Mouse (Mus musculus): ENCODE results near the gene Gm18336.
"Not testable (repeated sequence)": the region's sequence is repeated elsewhere in the genome, so short reads cannot be mapped to it uniquely, and the experiment has no call there.

Gm18336 gene

GRCm38 (mm10) chrX:73398636-73399035 is at the start of gene Gm18336:
Gene Gm18336, minus strand, starts transcription at chrX:73398736.
- not testable (repeated sequence) for DNase-seq

DNA sequence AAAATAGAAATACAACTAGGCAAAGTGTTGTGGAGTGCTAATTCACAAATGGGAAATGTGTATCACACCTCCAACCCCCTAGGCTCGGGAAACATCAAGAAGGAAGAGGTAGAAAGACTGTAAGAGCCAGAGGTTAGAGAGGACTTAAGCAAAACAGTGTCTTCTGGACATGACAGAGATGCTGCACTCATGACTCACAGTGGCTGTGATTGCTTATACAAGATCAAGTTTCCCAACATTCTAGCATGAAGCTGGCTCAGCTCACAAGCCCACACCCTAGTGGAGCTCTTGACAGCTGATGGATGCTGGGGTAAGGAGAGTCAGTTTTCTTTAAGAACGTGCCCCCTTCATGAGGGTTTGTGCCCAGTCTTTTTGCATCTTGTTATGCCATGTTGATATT is 42.9 kb upstream of the Gm18336 start:
- DNase-seq: no peak

DNA sequence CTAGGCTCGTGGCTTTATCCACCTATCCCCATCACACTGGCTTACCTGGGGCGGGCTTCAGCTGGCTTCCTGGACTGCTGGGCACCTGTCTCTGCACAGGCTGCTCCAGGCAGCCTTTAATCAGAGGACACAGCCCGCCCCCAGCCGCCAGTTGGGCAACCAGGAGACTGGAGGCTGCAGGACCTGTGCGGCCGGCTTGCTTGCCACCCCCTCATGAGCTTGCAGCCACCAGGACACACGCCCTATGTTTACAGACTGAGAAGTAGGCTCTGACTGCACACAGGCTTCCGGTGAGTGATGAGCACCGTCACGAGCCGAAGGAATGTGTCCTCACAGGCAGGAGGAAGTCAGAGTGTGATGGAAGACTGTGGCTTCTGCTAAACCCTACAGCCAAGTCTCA is 36.7 kb upstream of the Gm18336 start, which contains the start of gene Trex2:
Gene Trex2 (minus strand): TSS at position 93 of the 400 bp plus-strand sequence.
- no peak for DNase-seq

- DNase-seq: no peak
Measured at GRCm38 (mm10) chrX:73432850-73433249, 34.3 kb upstream of the Gm18336 start.

DNA sequence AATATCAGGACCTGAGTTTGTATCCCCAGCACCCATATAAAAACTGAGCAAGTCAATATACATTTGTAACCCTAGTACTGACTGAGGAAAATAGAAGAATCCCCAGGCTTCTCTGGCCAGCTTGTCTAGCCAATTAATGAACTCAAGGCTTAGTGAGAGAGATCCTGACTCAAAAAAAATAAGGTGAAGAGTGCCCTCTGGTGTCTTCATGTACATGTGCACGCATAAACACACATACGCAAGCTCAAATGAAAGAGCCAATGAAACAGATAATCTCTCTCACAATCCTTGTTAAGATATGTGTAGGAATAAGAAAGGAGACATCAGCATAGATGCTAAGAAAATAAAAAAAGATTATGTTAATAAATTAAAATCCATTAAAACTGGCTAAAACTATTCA is 31.5 kb upstream of the Gm18336 start:
- DNase-seq: no peak

GRCm38 (mm10) chrX:73412767-73413166 is 14.2 kb upstream of the Gm18336 start:
- DNase-seq: no peak

GRCm38 (mm10) chrX:73410880-73411517 is 12.5 kb upstream of the Gm18336 start, which contains the start of gene Zfp92:
Gene Zfp92, plus strand, starts transcription at chrX:73411096.
- DNase-seq: no peak

GRCm38 (mm10) chrX:73401616-73402015 is 3.1 kb upstream of the Gm18336 start:
- no peak for DNase-seq

- DNase-seq: no peak
Measured at GRCm38 (mm10) chrX:73400951-73401350, 2.4 kb upstream of the Gm18336 start.

DNA sequence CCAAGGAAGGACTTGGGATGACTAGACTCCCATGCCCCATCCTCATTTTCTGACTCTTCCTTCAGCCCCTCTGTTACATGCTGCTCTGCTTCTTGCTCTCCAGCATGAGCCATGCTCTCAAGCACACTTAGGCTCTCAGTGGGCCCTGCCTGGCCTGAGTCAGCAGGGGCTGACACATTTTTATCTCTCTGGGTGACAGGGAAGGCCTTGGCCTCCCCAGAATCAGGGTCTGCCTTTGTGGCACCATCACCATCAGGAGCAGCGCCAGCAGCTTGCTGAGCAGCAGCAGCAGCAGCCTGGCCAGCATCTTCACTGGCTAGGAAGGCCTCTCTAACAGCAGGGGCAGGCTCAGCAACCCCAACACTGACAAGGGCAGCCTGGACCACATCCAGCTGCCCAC is 2.1 kb downstream of the Gm18336 start:
- no peak for DNase-seq

GRCm38 (mm10) chrX:73391481-73391880 is 7.1 kb downstream of the Gm18336 start:
- no peak for DNase-seq

GRCm38 (mm10) chrX:73384924-73385323 is 13.6 kb downstream of the Gm18336 start:
- no peak for DNase-seq

DNA sequence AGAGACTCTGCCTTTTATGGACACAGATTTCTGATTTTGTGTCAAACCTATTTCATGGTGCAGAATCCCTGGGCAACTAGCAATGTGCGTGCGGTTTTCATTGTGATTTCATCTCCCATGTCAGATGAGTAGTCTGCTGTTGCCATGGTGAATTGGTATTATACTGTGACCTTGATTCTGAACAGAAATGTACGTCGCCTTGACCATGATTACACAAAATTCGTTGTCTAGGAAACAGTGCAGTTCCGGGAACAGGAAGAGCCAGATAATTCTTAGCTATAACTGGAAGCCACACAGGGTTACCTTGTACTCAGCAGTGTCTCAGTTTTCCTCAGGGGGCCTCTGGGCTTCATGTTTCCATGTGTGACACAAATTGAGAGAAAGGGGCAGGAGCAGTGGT is 14.1 kb downstream of the Gm18336 start:
- no peak for DNase-seq

DNA sequence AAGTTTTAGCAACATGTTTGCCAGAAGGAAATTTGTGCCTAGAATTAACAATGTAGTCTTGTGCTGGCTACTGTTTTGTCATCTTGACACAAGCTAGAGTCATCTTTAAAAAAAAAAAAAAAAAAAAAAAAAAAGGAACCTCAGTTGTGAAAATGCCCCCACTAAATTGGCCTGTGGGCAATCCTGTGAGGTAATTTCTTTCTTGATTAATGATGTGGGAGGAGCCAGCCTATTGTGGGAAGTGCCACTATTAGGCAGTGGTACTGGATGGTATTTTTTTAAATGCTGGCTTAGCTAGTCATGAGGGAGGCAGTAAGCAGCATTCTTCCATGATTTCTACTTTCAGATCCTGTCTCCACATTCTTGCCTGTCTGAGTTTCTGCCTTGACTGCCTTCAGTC is 35.2 kb downstream of the Gm18336 start:
- DNase-seq: no peak

DNA sequence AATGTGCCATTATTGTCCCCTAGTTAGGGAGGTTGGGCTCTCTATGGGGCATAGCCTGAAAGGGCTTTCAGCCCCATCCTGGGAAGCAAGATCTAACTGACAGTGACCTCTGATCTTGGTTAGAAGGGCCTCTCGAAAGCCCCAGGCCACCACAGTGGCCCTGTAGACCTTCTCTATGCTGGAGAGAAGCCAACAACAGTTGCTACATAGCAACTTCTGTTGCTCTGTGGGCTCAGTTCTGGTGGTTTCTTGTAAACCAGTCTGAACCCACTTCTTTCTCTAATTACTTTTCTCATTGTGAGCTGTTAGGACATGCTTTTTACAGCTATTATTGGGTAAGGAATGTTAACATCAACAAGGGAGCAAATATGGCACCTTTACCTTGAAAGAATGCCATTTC is 41.8 kb downstream of the Gm18336 start:
- no peak for DNase-seq

DNA sequence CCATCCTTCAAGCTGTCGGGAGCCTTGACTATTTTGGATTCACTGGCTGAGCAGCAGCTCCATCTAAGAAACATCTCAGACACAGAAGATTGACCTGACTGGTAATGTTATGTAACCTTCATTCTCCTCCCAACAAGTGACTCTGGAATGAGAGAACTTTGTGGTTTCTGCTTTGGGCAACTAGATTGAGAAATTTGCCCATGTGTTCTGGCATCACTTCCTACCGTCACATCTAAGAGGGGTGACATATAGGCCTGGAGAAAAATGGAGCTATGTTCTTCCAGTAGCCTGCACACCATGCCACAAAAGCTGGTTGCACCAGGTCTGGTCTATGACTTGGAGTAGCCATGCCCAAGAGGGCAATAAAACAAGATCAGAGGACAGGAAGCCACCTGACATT is 42.4 kb downstream of the Gm18336 start:
- DNase-seq: no peak
